Mouse (Mus musculus) embryonic fibroblast, embryonic 13.5 days (primary cell): ENCODE measurements around the gene Arl6. TPM values are rescaled to one million over a fixed set of nuclear protein-coding genes. Genes with fewer than 3 reads are reported as not detected.

ENCODE experiments used
- H3K27ac ChIP-seq: 2 replicates; pipeline ENCODE4 v1.5.1; 2012; ENCODE audit warnings: low read length, control low read depth, inconsistent platforms; ENCODE audit not compliant: insufficient read depth
- H3K4me1 ChIP-seq: 2 replicates; pipeline ENCODE4 v1.6.1; 2011; ENCODE audit warnings: low read length; ENCODE audit not compliant: control insufficient read depth, insufficient read depth
- H3K4me3 ChIP-seq: 2 replicates; pipeline ENCODE4 v1.5.1; 2011; ENCODE audit warnings: mild to moderate bottlenecking, control low read depth, low read length; ENCODE audit not compliant: insufficient read depth
- CTCF ChIP-seq: IDR thresholded peaks from 2 replicates; pipeline ENCODE4 v1.5.1; 2011; ENCODE audit warnings: mild to moderate bottlenecking, control low read depth, low read length, moderate library complexity, borderline replicate concordance; ENCODE audit not compliant: insufficient read depth
- POLR2A ChIP-seq: IDR thresholded peaks from 2 replicates; pipeline ENCODE4 v1.6.1; 2011; ENCODE audit warnings: low read depth, mild to moderate bottlenecking, control low read depth, low read length, moderate library complexity
- polyA plus RNA-seq: library from polyadenylated mRNA; stranded (reverse); fragments of >200 nt; gene quantifications from 2 replicates; pipeline ENCODE4 v1.2.4, GENCODE M21; 2011; ENCODE audit warnings: low read depth; ENCODE audit not compliant: missing spikeins, insufficient read length

Arl6 gene
- polyA plus RNA-seq, 1 experiment = 18.7 TPM

DNA sequence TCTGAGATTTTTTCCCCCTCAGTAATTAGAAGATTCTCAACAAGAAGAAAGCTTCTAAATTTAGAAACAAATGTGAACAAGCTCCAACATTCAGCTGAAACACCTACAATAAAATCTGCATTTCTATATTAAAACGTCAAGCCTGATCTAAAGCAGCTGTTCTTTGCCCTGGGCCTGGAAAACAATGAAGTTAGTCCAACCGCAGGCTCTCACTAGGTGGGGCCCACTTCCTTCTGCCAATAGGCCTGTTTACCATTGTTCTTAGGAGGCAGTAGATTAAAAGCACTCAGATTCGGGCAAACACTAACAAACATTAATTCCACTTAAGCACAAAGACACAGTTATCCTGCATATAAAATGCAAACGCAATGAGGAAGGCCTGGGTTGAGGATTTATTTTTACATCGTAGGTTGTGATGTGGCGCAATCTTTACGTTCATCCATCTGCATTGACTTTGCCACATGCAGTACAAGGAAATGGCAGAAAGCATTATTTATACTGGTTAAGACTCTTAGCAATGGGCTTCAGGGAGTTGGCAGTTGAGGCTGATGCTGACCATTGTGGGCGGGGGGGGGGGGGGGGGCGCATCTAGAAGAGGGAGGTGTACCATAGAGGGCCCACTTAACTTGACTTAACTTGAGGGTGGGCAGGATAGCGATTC is 71.3 kb downstream of the Arl6 start:
- Histone ChIP-seq H3K4me1 (no peaks in the 10 kb centered on the region), H3K27ac (peak overlapping the region; percentile 71; the same call in 1 of the 2 replicates), H3K4me3 (no peak overlapping the region)
- TF ChIP-seq POLR2A = no peak
- TF ChIP-seq CTCF = no peak

DNA sequence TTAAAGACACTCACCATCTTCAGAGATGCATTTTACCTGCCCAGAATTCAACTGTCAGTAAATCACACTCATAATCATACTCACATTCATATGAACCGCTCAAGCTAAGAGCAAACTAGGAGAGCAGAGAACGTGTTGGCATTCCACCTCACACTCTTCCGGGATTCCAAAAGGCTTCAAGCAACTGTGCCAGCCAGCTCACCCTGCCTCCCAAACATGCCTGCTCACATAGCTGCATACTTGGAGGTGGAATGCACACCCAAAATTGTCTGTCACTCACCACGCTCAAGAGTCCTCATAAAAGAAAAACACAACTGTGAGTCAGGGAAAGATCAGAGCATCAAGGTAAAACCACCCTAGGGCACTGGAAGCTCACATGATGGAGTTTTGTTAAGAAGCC is 72.8 kb downstream of the Arl6 start:
- TF ChIP-seq CTCF = no peak
- no peak for TF ChIP-seq POLR2A
- no peak overlapping the region for H3K27ac ChIP-seq
- no peak overlapping the region for H3K4me3 ChIP-seq
- no peaks in the 10 kb centered on the region for H3K4me1 ChIP-seq

DNA sequence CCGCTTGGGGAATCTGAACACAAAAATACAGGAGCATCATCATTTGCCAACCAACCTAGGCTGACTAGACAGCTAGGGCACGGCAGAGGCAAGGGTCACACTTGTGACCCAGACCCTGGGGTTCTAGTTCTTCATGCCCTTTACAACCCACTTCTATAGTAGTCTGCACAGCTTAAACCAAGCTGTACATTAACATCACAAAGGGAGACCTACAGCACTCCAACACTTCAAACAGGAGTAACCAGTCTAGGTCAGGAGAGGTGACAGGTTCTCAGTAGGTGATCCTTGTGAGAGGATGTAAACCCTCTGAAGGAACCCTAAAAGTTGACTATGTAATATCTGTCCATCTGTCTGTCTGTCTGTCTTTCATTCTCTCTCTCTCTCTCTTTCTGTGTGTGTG is 73.6 kb downstream of the Arl6 start:
- Histone ChIP-seq H3K27ac (no peak overlapping the region), H3K4me1 (no peaks in the 10 kb centered on the region), H3K4me3 (no peak overlapping the region)

GRCm38 (mm10) chr16:59564025-59564424 is 75.2 kb downstream of the Arl6 start:
- Histone ChIP-seq H3K27ac (no peak overlapping the region), H3K4me1 (no peaks in the 10 kb centered on the region), H3K4me3 (no peak overlapping the region)
- no peak for TF ChIP-seq CTCF
- no peak for TF ChIP-seq POLR2A

More for the DNA sequence above, 73.6 kb downstream of the Arl6 start:
- TF ChIP-seq CTCF (no peak), POLR2A (no peak)

Other genes starting within 250 kb of the Arl6 start
- gene Gabrr3, start 232.1 kb downstream of the Arl6 start, polyA plus RNA-seq = not detected in 2 replicates
- gene Riox2, start 167.6 kb downstream of the Arl6 start, polyA plus RNA-seq = 25.3 and 27.7 TPM in 2 replicates
- gene Crybg3, start 38.4 kb downstream of the Arl6 start, polyA plus RNA-seq = 14.1 and 16.4 TPM in 2 replicates